In genomic region chr4:95156451-95157271, GRCm38 (mm10) we compare ENCODE assay signal across 9 mouse cellular contexts.
A peak's percentile ranks its signal among the peaks of the same experiment; 100 is the strongest.
DNase-seq lines count a peak whose midpoint lies in the region; ATAC-seq lines count a peak whose summit lies in the region.
"Had no signal": no experiment of that assay in that cellular context is flagged by ENCODE, and none has a peak within 500 bp of the region (broad histone marks: within the 10 kb centered on the region; RNA-seq: fewer than 3 reads in every experiment).

No protein-coding gene starts in this region.

- H3K4me1 ChIP-seq in kidney, embryonic 16.5 days (ENCODE audit: insufficient read depth, low read length), result peaks cover 26% of the 10 kb centered on the region
- H3K4me1 ChIP-seq in hindbrain, embryonic 11.5 days (replicated peaks; ENCODE audit: control insufficient read depth, insufficient read depth, low read length), result no peaks in the 10 kb centered on the region; the same call in 1 of the 2 replicates

- no peaks in the 10 kb centered on the region for H3K36me3 ChIP-seq in kidney, embryonic 16.5 days (ENCODE audit: insufficient read depth, low read length)
- no peaks in the 10 kb centered on the region for H3K36me3 ChIP-seq in hindbrain, embryonic 11.5 days (ENCODE audit: control insufficient read depth, insufficient read depth, low read length)

- no peak overlapping the region for H3K4me2 ChIP-seq in kidney, embryonic 16.5 days (replicated peaks; ENCODE audit: low read depth, low read length)
- H3K4me2 ChIP-seq in hindbrain, embryonic 11.5 days (replicated peaks; ENCODE audit: low read depth, low read length), result no peak overlapping the region
- H3K4me2 ChIP-seq: midbrain, embryonic 11.5 days had no signal

- no peak overlapping the region for H3K4me3 ChIP-seq in kidney, embryonic 16.5 days (ENCODE audit: low read length)
- H3K4me3 ChIP-seq in hindbrain, embryonic 11.5 days (ENCODE audit: low read depth, low read length), result no peak overlapping the region

- H3K27me3 ChIP-seq in kidney, embryonic 16.5 days (ENCODE audit: insufficient read depth, low read length), result no peaks in the 10 kb centered on the region
- H3K27me3 ChIP-seq in hindbrain, embryonic 11.5 days (ENCODE audit: control insufficient read depth, insufficient read depth, low read length), result no peaks in the 10 kb centered on the region

- peak overlapping the region; percentile 9; the same call in 1 of the 2 replicates for H3K27ac ChIP-seq in kidney, embryonic 16.5 days (ENCODE audit: low read length)
- H3K27ac ChIP-seq in hindbrain, embryonic 11.5 days (ENCODE audit: low read depth, low read length), result no peak overlapping the region

- no peak for ATAC-seq in kidney, embryonic 16.5 days (ENCODE audit: low FRiP score, low TSS enrichment)
- no peak for ATAC-seq in hindbrain, embryonic 11.5 days (ENCODE audit: low FRiP score)

- H3K9ac ChIP-seq in kidney, embryonic 16.5 days (replicated peaks; ENCODE audit: low read length), result no peak overlapping the region
- no peak overlapping the region for H3K9ac ChIP-seq in hindbrain, embryonic 11.5 days (ENCODE audit: low read depth, low read length)

- 44% methylated on average over 5 of the region's 5 CpGs for WGBS in kidney, embryonic 16.5 days
- WGBS in hindbrain, embryonic 11.5 days, result 52% methylated on average over 5 of the region's 5 CpGs

- peak; percentile 60 for DNase-seq in embryo, embryonic 10 days (ENCODE audit: low spot score)
- no peak for DNase-seq in embryo, embryonic 11 days
- peak; percentile 86 for DNase-seq in adrenal gland, adult 8-10 months
- DNase-seq in lung, postnatal 4 days, result peak; percentile 48 to 75
- DNase-seq in layer of hippocampus, postnatal 36 days, result no peak
- DNase-seq in hindbrain, embryonic 11.5 days (ENCODE audit: low spot score), result no peak
- DNase-seq in adipocyte (ENCODE audit: low spot score), result no peak

- H3K9me3 ChIP-seq in kidney, embryonic 16.5 days (ENCODE audit: low read length), result no peaks in the 10 kb centered on the region
- no peaks in the 10 kb centered on the region for H3K9me3 ChIP-seq in hindbrain, embryonic 11.5 days (ENCODE audit: control insufficient read depth, low read length)

Comparison
In these comparisons a context has a peak if more than half of its experiments do, and no peak if none do; other contexts are left out.
1. DNase-seq: peak in embryo, embryonic 10 days (single experiment), adrenal gland, adult 8-10 months (single experiment) and lung, postnatal 4 days (2 of 2); none in embryo, embryonic 11 days (single experiment), layer of hippocampus, postnatal 36 days (0 of 2), hindbrain, embryonic 11.5 days (single experiment) and adipocyte (single experiment).